Mouse (Mus musculus) kidney, postnatal 10 days (tissue): Measurements from ENCODE around the gene Rnf181.

Source experiments
- DNase-seq: peaks from one replicate; pipeline ENCODE4 v3.0.0; 2021; ENCODE audit warnings: mixed read lengths

Gene Rnf181

GRCm38 (mm10) chr6:72383142-72383820 is 16.5 kb upstream of the Rnf181 start:
- DNase-seq = no peak

- DNase-seq = no peak
These were observed 15.7 kb upstream of the Rnf181 start for GRCm38 (mm10) chr6:72382494-72382893.

- peak; percentile 91 for DNase-seq
These were observed 13.5 kb upstream of the Rnf181 start, which contains the start of gene Vamp5 for GRCm38 (mm10) chr6:72380131-72380770. Gene Vamp5, minus strand, starts transcription at chr6:72380468.

- DNase-seq = peak; percentile 55
These were observed 12.8 kb upstream of the Rnf181 start for GRCm38 (mm10) chr6:72379377-72380130.

GRCm38 (mm10) chr6:72378510-72379234 is 11.9 kb upstream of the Rnf181 start:
- DNase-seq = no peak

- no peak for DNase-seq
These were observed 8.2 kb upstream of the Rnf181 start for GRCm38 (mm10) chr6:72374820-72375563.

- no peak for DNase-seq
These were observed 7.5 kb upstream of the Rnf181 start for GRCm38 (mm10) chr6:72374206-72374605.

- no peak for DNase-seq
These were observed 6.4 kb upstream of the Rnf181 start for GRCm38 (mm10) chr6:72373184-72373583.

GRCm38 (mm10) chr6:72371571-72371970 is 4.8 kb upstream of the Rnf181 start:
- no peak for DNase-seq

- peak; percentile 69 for DNase-seq
These were observed 4.4 kb upstream of the Rnf181 start for GRCm38 (mm10) chr6:72371147-72371546.

- no peak for DNase-seq
These were observed 3.3 kb upstream of the Rnf181 start for GRCm38 (mm10) chr6:72370091-72370490.

GRCm38 (mm10) chr6:72369557-72369956 is 2.8 kb upstream of the Rnf181 start:
- no peak for DNase-seq

GRCm38 (mm10) chr6:72367460-72367974 is 761 bp upstream of the Rnf181 start:
- DNase-seq = no peak

GRCm38 (mm10) chr6:72366304-72366703 is 452 bp downstream of the Rnf181 start:
- no peak for DNase-seq

GRCm38 (mm10) chr6:72364985-72365384 is 1.8 kb downstream of the Rnf181 start:
- DNase-seq = no peak

- DNase-seq = no peak
These were observed 2.7 kb downstream of the Rnf181 start for GRCm38 (mm10) chr6:72364009-72364408.

GRCm38 (mm10) chr6:72362132-72363028 is 4.4 kb downstream of the Rnf181 start:
- peak; percentile 95 for DNase-seq

GRCm38 (mm10) chr6:72361121-72361551 is 5.6 kb downstream of the Rnf181 start:
- no peak for DNase-seq

GRCm38 (mm10) chr6:72360599-72360935 is 6.2 kb downstream of the Rnf181 start:
- peak; percentile 78 for DNase-seq

GRCm38 (mm10) chr6:72359891-72360598 is 6.7 kb downstream of the Rnf181 start:
- no peak for DNase-seq
